Mouse (Mus musculus) hindbrain, postnatal 0 days (tissue): ENCODE data around the gene Pik3r1. TPM values are rescaled to one million over a fixed set of nuclear protein-coding genes. Genes with fewer than 3 reads are reported as not detected.

Experiments used
- ATAC-seq: fragments of 200-750 bp; cut with Nextera tagmentation; 2 replicates; pipeline ENCODE4 v1.8.0; 2017; ENCODE audit warnings: mild to moderate bottlenecking, moderate TSS enrichment, moderate library complexity
- DNase-seq: peaks from one replicate; pipeline ENCODE4 v3.0.0-alpha.2; 2015; ENCODE audit warnings: low spot score
- H3K27ac ChIP-seq: fragments of 300-500 bp; sonication (generic); 2 replicates; pipeline ENCODE4 v1.5.1; 2014; ENCODE audit warnings: mild to moderate bottlenecking
- H3K27me3 ChIP-seq: fragments of 300-500 bp; sonication (generic); 2 replicates; pipeline ENCODE4 v1.6.1; 2014; ENCODE audit warnings: low read length, mixed read lengths; ENCODE audit not compliant: insufficient read depth
- H3K36me3 ChIP-seq: fragments of 300-500 bp; sonication (generic); 2 replicates; pipeline ENCODE4 v1.6.1; 2014; ENCODE audit warnings: low read length, mixed read lengths; ENCODE audit not compliant: insufficient read depth
- H3K4me1 ChIP-seq: fragments of 300-500 bp; sonication (generic); 2 replicates; pipeline ENCODE4 v1.6.1; 2014; ENCODE audit warnings: antibody characterized with exemption, low read length, mixed read lengths; ENCODE audit not compliant: insufficient read depth
- H3K4me2 ChIP-seq: fragments of 300-500 bp; sonication (generic); 2 replicates; pipeline ENCODE4 v1.6.1; 2014; ENCODE audit warnings: low read depth, mild to moderate bottlenecking, low read length, moderate library complexity, mixed read lengths
- H3K4me3 ChIP-seq: fragments of 300-500 bp; sonication (generic); 2 replicates; pipeline ENCODE4 v1.5.1; 2014; ENCODE audit warnings: low read length
- H3K9ac ChIP-seq: fragments of 300-500 bp; sonication (generic); replicated peaks from 2 replicates; pipeline ENCODE4 v1.6.1; 2014; ENCODE audit warnings: mild to moderate bottlenecking, low read length, moderate library complexity, mixed read lengths
- H3K9me3 ChIP-seq: fragments of 300-500 bp; sonication (generic); 2 replicates; pipeline ENCODE4 v1.6.1; 2016; ENCODE audit warnings: low read length, mixed read lengths
- CTCF ChIP-seq: IDR thresholded peaks from 2 replicates; pipeline ENCODE4 v1.5.1; 2016; ENCODE audit warnings: antibody characterized with exemption, control low read depth, low read depth
- WGBS: fragments of 180-500 bp; shearing (Covaris S2); extraction: QIAGEN DNeasy Blood & Tissue Kit; methylation state at CpG from one replicate; pipeline ENCODE4 v1.1.7; 2014; 5-methylcytosine and 5-hydroxymethylcytosine counted together
- polyA plus RNA-seq: library from polyadenylated mRNA; unstranded; fragments of >200 nt; fragmentation: Nextera tagmentation; extraction: Ambion mirVana; gene quantifications from 2 replicates; pipeline ENCODE4 v1.2.1, GENCODE M21; 2015
- total RNA-seq: library from RNA; depleted of rRNA; stranded (reverse); fragments of >200 nt; gene quantifications from 2 replicates; pipeline ENCODE4 v1.2.3, GENCODE M21; 2014

Pik3r1 gene
- total and polyA plus RNA-seq, 2 experiments from 2014 or later, result 58.1 to 95.6 TPM

- Histone ChIP-seq H3K4me2 (no peak overlapping the region), H3K36me3 (no peaks in the 10 kb centered on the region), H3K4me3 (no peak overlapping the region), H3K4me1 (no peaks in the 10 kb centered on the region), H3K9me3 (no peaks in the 10 kb centered on the region), H3K9ac (no peak overlapping the region), H3K27ac (no peak overlapping the region), H3K27me3 (no peaks in the 10 kb centered on the region)
- DNase-seq (no peak), ATAC-seq (no peak)
- 92% methylated on average over 2 of the region's 2 CpGs for WGBS
- TF ChIP-seq CTCF, result no peak
Measured at GRCm38 (mm10) chr13:101652131-101652530, 115.9 kb downstream of the Pik3r1 start.

- Histone ChIP-seq H3K4me3 (no peak overlapping the region), H3K4me2 (no peak overlapping the region), H3K9me3 (no peaks in the 10 kb centered on the region), H3K27me3 (no peaks in the 10 kb centered on the region), H3K4me1 (no peaks in the 10 kb centered on the region), H3K27ac (no peak overlapping the region), H3K9ac (no peak overlapping the region), H3K36me3 (no peaks in the 10 kb centered on the region)
- TF ChIP-seq CTCF, result no peak
- DNase-seq (no peak), ATAC-seq (no peak)
- WGBS, result 79% methylated on average over 2 of the region's 2 CpGs
Measured at GRCm38 (mm10) chr13:101641632-101642031, 126.4 kb downstream of the Pik3r1 start.

GRCm38 (mm10) chr13:101635837-101636236 is 132.2 kb downstream of the Pik3r1 start:
- no peak for TF ChIP-seq CTCF
- Histone ChIP-seq H3K9ac (no peak overlapping the region), H3K9me3 (no peaks in the 10 kb centered on the region), H3K36me3 (no peaks in the 10 kb centered on the region), H3K4me3 (no peak overlapping the region), H3K27me3 (no peaks in the 10 kb centered on the region), H3K27ac (no peak overlapping the region), H3K4me2 (no peak overlapping the region), H3K4me1 (no peaks in the 10 kb centered on the region)
- WGBS, result 47% methylated on average over 1 of the region's 1 CpGs
- ATAC-seq, result no peak
- DNase-seq, result no peak

- DNase-seq, result no peak
- no peaks in the 10 kb centered on the region for H3K4me1 ChIP-seq
- no peak overlapping the region for H3K9ac ChIP-seq
- no peak overlapping the region for H3K4me3 ChIP-seq
- H3K27ac ChIP-seq, result no peak overlapping the region
- H3K9me3 ChIP-seq, result no peaks in the 10 kb centered on the region
- H3K36me3 ChIP-seq, result no peaks in the 10 kb centered on the region
- H3K27me3 ChIP-seq, result no peaks in the 10 kb centered on the region
- H3K4me2 ChIP-seq, result no peak overlapping the region
- no peak for TF ChIP-seq CTCF
- ATAC-seq, result no peak
Measured at GRCm38 (mm10) chr13:101634420-101634819, 133.6 kb downstream of the Pik3r1 start.

GRCm38 (mm10) chr13:101633620-101634019 is 134.4 kb downstream of the Pik3r1 start:
- Histone ChIP-seq H3K36me3 (no peaks in the 10 kb centered on the region), H3K4me2 (no peak overlapping the region), H3K9me3 (no peaks in the 10 kb centered on the region), H3K27me3 (no peaks in the 10 kb centered on the region), H3K9ac (no peak overlapping the region), H3K27ac (no peak overlapping the region), H3K4me3 (no peak overlapping the region), H3K4me1 (no peaks in the 10 kb centered on the region)
- ATAC-seq (no peak), DNase-seq (no peak)
- TF ChIP-seq CTCF, result no peak

GRCm38 (mm10) chr13:101632771-101633170 is 135.2 kb downstream of the Pik3r1 start:
- WGBS, result 75% methylated on average over 4 of the region's 4 CpGs
- no peaks in the 10 kb centered on the region for H3K27me3 ChIP-seq
- H3K4me2 ChIP-seq, result no peak overlapping the region
- H3K27ac ChIP-seq, result no peak overlapping the region
- no peak for TF ChIP-seq CTCF
- DNase-seq (no peak), ATAC-seq (no peak)
- no peak overlapping the region for H3K9ac ChIP-seq
- H3K9me3 ChIP-seq, result no peaks in the 10 kb centered on the region
- H3K4me1 ChIP-seq, result no peaks in the 10 kb centered on the region
- H3K36me3 ChIP-seq, result no peaks in the 10 kb centered on the region
- no peak overlapping the region for H3K4me3 ChIP-seq

GRCm38 (mm10) chr13:101631561-101631960 is 136.5 kb downstream of the Pik3r1 start:
- Histone ChIP-seq H3K4me1 (no peaks in the 10 kb centered on the region), H3K4me3 (no peak overlapping the region), H3K9me3 (no peaks in the 10 kb centered on the region), H3K9ac (no peak overlapping the region), H3K36me3 (no peaks in the 10 kb centered on the region), H3K4me2 (no peak overlapping the region), H3K27ac (no peak overlapping the region), H3K27me3 (no peaks in the 10 kb centered on the region)
- peak; percentile 49; the same call in 1 of the 2 replicates for ATAC-seq
- no peak for TF ChIP-seq CTCF
- peak; percentile 45 for DNase-seq
- 34% methylated on average over 7 of the region's 7 CpGs for WGBS
